Mouse (Mus musculus): Measurements from ENCODE around the gene Cd33.
A peak's percentile ranks its signal among the peaks of the same experiment; 100 is the strongest.

Gene Cd33

DNA sequence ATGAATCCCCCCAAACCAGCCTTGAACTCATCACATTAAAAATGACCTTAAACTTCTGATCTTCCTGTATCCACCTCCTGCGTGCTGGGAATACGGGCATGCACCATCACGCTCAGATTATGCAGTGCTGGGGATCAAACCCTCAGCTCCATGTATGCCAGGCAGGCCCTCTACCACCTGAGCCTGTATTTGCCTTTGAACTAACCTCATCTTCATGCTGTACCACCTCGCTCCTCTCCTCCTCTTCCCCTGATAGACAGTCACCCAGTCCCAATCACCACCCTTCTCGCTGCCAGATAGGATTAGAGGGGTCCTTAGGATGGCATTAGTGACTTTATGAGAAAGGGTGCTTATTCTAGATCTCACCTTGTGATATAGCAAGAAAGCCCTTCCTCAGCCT is 29.2 kb downstream of the Cd33 start:
- no peak for DNase-seq (ENCODE audit: extremely low spot score)

DNA sequence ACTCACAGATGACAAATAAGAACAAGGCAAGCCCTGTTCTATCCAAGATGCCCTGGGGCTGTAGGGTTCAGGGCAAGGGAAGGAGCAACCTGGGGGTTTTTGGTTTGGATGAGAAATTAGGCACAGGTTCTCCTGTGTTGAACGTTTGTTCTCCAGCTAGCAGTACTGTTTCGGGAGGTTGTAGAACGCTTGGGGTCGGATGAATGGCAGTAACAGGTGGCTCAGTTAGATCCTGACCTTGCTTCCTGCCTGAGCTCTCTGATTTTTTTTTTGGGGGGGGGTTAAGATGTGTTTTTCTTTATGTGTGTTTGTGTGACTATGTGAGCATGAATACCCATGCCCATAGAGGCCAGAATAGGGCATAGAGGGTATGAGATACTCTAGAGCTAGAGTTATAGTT is 31.7 kb downstream of the Cd33 start:
- no peak for DNase-seq (ENCODE audit: extremely low spot score)

DNA sequence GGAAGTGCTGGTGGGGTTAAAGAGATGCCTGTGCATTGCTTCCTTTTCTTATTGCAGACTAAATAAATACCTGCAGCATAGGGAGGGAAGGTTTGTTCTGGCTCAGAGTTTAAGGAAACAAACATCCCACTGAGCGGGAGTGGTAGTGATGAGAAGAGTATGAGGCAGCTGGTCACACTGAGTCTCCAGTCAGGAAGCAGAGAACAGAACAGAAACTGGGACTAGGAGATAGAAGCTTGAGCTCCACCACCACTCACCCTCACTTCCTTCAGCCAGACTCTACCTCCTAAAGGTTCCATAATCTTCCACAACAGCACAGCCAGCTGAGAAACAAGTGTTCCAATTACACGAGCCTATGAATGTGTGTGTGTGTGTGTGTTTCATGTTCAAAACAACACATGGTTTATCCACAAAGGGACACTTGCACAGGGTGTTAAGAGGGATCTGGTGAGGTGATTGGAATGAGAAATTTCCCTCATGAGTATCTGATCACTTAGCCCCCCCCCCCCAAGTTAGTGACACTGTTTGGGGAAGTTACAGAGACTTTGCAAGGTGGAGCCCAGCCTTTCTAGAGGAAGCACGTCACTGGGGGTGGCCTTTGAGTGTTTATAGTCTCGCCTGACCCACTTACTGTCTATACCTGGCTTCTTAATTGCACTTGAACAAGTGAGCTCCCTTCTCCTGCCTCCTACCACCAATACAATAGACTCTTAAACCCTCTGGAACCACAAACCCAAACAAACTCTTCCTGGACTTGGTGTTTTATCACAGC is 32.3 kb downstream of the Cd33 start:
- DNase-seq (ENCODE audit: extremely low spot score) = no peak

DNA sequence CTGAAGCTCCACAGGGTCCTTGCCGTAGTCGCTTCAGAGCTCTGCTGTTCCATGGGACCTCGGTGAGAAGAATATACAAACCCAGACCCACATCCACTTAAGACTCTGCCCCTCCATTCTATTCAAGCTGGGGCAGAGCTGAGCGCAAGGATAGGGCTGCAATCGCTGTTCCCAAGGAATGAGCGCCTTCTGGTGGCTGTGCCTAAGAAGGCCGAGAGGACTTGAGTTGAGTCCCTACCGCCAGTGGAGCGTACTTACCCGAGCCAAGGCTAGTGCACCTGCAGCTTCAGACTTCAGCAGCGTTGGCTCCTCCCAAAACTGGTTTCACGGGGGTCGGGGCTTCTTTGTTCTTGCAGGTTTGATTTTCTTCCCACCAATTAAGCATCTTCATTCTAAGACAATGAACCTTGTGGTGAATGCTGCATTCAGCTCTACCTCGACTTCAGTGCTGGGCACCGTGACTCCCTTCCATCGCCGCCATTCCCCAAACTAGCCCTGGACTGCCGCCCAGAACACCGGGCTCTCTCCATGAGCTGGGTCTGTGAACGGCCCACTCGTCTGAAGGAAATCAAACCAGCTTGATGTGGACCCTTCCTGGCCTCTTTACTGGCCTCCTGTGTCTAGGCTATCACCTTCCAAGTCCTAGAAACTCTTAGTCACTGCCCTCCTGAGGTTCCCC is 48.7 kb downstream of the Cd33 start:
- peak; percentile 31 for DNase-seq (ENCODE audit: extremely low spot score)

DNA sequence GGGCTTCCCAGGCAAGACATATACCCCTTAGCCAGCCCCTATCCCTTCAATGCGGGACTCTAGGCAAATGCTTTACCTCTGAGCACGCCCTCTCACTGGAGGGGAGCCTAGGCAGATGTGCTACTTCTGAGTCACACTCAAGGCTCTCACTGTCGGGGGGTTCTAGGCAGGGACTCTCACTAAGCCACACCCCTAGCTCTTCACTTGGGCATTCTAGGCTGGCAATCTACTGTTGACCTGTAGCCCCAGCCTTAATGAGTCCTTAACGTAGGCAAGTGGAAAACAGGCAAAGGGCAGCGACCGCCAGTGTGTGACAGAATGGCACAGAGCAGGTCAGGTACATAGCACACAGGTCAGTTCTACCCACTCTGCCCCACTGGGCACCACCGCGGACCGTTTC is 53.4 kb downstream of the Cd33 start:
- DNase-seq (ENCODE audit: extremely low spot score) = no peak

DNA sequence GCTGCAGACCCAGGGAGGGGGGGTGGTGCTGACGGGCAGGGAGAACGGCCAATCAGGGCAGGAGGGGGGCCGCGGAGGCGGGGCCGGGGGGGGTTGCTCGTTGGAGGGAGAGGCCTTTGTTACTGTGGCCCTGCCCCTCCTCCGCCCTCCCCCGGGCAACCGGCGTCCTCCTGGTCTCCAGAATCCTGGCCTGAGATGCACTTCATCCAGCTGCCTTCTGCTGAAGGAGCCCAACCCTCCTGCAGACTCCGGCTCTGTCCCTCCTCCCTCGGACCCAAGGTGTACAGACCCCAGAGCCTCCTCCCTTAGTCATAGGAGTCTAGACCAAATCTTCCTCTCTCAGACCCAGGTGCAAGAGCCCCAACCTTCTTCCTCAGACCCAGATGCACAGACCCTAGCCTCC is 54.0 kb downstream of the Cd33 start:
- peak; percentile 81 for DNase-seq (ENCODE audit: extremely low spot score)

DNA sequence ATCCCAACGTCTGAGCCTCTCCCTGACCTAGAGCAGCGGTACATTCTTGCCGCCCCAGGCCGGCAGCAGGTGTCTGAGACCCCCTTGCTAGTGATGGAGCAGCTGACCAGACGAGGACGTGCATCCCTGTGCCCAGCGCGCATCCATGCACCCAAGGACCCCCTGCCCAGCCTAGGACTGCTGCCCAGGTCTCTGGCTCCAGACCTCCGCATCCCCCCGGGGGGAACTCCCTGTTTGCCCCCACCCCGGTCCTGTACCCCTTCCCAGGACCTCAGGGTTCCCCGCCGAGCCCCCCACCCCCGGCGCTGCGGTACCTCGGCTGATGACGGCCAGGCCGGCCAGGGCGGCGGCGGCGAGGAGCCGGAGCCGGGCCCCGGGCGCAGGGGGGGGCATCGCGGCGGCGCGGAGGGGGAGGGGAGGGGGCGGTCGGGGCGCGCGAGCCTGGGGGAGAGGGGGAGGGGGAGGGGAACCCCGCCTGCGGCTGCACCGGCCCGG is 54.5 kb downstream of the Cd33 start, which contains the start of gene Iglon5:
TSS of gene Iglon5 (minus strand) at position 445 of the 495 bp plus-strand sequence.
- DNase-seq (ENCODE audit: extremely low spot score) = peak; percentile 30

DNA sequence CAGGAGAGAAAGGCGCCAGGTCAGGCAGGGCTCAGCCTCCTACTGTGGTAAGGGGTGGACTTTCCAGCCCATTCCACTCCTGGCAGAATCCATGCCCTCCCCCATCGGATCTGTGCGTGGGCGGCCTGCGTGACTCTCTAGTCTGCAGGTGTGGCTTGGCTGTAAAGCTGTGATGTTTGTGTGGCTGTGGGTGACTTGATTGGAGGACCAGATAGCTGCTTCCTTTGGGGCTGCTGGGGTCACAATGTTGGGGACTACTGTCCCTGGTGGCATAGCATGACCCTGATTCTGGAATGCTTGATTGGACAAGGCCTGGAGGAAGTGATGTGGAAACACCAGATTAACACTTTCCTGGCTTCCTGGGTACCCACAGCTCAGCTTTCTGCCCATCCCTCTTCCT is 55.6 kb downstream of the Cd33 start:
- DNase-seq (ENCODE audit: extremely low spot score) = no peak

DNA sequence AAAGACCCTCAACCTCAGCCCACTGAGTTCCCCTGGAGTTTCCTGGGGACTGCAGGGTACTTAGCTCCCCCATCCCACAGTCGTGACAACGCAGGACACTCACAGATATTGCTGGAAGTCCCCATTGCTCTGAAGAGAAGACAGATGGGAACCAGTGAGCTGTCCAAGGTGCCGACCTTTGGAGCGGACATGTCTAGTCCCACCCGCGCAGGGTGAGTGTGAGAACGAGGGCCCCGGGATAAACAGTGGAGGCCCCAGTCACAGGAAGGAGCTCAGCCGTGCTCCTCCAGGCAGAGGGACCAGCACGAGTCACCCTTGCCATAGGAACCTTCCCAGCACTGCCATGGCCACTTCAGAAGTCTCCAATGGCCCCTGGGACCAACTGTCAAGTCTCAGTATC is 61.0 kb downstream of the Cd33 start:
- DNase-seq (ENCODE audit: extremely low spot score) = no peak

DNA sequence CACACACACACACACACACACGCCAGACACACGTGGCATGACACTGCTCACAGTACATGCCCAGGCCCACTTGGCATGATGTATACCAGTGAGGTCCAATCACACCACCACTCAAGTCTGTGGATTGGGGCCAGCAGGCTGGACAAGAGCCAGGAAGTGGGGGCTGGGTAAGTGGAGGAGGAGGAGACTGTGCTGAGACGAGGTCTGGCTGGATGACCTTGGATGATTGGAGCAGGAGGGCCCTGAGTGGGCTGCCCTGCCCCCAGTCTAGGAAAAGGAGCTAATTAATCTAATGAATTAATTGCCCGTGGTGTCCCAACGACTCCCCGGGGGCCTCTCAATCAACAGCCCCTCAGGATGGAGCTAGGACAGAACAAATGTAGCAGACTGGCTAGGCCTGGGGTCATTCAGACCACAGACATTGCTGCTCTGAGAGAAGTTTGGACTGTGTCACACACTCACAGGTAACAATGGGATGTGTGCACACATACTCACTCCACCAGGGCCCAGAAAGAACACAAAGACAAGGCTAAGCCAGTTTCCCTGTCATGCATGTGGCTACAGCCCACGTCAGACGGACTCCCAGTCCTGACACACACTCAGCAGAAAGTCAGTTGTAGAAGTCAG is 62.0 kb downstream of the Cd33 start:
- no peak for DNase-seq (ENCODE audit: extremely low spot score)

DNA sequence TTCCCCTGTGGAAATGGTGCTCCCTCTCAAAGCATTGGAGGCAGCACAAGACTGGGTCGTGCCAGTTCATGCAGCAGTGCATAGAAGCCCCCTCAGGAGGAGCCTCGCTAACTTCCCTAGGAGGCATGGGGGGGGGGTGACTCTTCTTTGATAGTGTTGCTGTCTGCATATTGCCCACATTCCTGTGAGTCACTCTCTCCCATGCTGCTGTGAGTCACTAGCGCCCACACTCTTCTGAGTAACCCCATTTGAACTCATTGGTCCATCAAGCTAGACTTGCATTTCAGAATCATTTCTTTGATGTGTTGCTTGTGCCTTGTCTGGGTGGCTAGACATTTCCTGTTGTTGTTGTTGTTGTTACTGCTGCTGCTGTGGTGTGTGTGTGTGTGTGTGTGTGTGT is 63.0 kb downstream of the Cd33 start:
- no peak for DNase-seq (ENCODE audit: extremely low spot score)

DNA sequence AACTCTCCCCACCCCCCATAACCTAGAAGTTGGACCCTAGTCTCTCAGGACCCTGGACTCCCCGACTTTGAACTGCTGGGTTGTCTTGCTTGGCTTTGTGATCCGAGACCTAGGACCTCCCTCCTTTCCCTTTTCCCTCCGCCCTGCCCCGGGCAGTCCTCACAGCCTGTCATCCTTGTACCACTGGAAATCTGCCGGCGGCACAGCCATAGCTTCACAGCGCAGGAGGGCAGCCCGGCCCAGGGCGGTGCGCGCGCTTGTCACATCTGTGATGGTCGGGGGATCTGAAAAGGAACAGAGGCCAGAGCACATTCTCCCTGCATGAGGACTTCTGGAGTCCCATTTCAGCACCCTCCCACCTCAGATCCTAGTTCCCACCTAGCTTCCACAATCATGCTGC is 67.9 kb downstream of the Cd33 start:
- DNase-seq (ENCODE audit: extremely low spot score) = peak; percentile 10

DNA sequence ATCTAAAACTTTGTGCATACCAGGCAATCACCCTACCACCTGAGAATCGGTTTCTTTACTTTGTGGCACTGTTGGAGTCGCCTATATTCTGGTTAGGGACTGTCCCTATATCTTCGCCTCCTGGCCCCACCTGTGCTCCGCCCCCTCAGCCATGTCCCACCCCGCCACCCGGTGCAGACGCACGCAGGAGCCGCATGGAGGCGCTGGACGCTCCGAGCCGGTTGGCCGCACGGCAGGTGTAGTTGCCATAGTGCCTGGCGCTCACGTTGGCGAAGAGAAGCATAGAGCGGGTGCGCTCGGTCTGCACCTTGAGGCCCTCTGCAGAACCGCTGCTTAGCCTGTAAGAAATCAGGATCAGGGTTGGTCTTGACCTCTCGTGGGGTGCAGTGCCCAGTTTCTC is 68.5 kb downstream of the Cd33 start:
- no peak for DNase-seq (ENCODE audit: extremely low spot score)

Measured in embryo, embryonic 9.5 days (tissue).